Mouse (Mus musculus): ENCODE data around the gene Cadps.

DNA sequence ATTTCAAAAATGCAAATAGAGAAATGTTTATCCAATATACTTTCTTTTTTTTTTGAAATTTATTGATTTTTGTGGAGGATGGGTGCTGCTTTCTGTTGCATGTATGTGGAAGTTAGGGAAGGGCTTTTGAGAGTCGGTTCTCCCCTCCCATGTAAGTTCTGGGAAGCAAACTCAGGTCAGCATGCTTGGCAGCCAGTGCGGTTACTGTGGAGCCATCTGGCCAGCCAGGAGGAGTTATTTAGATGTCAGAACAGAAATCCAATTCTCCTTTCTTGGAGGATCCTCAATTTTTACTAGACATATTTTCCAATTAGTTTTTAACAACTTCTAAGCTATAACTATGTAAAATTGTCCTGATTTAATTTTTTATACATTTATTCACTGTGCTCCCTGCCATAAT lies 21.8 kb downstream of the Cadps start:
- TF ChIP-seq CTCF (IDR thresholded peaks at IDR 0.05; ENCODE audit: low read depth), result no peak
- no peak for TF ChIP-seq EP300 (IDR thresholded peaks at IDR 0.05; ENCODE audit: low read depth)

All from liver, embryonic 14.5 days (tissue).